Mouse (Mus musculus) common myeloid progenitor, adult 5-6 weeks (primary cell): ENCODE results near the gene Disp1. TPM values are rescaled to one million over a fixed set of nuclear protein-coding genes. Genes with fewer than 3 reads are reported as not detected.

Experiments
- ATAC-seq: replicated peaks from 2 replicates; pipeline ENCODE4 v1.8.0; 2016; ENCODE audit warnings: low read depth, mild to moderate bottlenecking, moderate TSS enrichment, inconsistent platforms; ENCODE audit not compliant: poor library complexity, severe bottlenecking
- total RNA-seq: library from RNA; stranded (forward); fragments of 200-1000, 187-1606 nt; gene quantifications from 2 replicates; pipeline ENCODE4 v1.2.3, GENCODE M21; 2017

The Disp1 gene
- total RNA-seq, 1 experiment from 2014 or later = 6.3 TPM

DNA sequence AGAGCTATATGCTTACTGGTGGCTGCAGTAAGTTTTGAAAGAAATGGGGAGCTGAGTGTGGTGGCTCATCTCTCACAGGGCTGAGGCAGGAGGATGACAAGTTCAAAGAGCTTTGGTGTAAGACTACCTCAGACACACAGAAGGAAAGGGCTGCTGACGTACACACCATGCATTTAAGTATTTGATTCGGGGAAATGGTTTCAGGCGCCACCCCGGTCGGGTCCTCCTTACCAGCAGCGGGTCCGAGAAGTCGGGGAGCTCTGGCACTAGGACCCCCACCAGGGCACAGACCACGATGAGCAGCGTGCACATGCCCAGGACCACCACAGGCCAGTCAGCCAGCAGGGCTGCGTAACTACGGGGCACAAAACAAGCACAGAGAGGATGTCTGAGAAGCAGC lies 121.6 kb downstream of the Disp1 start:
- ATAC-seq = no peak

DNA sequence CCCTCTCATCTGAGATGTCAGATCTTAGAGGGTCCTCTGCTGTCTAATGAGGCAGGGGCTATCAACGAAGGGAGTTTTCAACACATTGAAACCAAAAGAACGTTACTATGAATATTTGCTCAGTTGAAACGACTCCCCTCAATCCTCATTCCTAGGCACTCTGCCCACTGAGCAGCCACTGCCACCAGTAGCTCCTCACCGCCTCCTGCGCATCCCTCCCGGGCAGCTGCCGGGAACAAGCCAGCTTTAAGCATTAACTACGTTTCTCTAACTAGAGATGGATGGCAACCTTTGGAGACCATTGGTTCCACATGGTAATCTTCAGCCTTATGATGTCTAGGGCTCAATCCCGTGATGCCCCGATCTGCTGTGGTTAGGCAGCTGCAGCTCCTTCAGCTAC lies 123.7 kb downstream of the Disp1 start:
- ATAC-seq = no peak

DNA sequence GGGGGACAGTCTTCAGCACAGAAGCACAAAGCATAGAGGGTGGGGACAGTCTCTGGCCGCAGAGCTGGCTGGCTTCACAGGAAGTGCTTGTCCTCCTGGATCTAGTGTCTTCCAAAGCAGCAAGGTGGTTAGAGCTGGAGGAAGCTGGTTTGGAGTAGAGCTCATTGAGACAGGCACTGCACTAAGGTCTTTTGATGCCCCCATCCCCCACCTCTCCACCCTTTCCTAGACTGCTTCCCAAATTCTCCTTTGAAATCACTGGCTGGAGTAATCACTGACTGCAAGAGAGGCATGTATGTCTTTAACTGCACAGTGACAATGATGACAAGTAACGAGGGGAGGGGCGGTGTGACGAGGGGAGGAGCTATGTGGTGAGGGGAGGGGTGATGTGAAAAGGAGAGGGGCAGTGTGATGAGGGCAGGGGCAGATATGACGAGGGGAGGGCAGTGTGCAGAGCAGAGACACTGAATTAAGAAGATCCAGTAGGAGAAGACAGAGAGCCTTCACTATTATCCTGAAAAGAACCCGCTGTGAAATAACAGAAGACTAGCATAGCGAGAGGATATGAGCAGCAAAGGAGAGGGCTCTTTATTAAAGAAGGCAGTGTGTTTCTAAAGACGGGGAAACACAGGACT lies 125.8 kb downstream of the Disp1 start:
- no peak for ATAC-seq

DNA sequence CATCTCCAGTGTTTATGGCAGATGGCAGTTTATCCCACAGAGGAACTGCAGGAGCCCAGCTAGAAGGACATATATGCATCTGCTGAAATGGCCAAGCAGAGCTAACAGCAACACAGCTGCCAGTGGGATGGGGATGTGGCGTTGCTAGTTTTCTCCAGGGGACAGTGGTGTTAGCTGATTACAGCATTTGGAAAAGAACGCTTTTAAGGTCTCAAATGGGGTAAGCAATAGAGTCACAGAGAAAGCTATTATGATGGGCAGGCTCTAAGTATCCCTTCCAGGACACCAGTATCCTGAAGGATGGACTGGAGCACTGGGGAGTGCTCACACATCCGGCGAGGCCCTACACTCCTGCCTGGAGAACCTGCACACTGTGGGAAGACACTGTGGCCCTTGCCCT lies 129.0 kb downstream of the Disp1 start:
- ATAC-seq = no peak

DNA sequence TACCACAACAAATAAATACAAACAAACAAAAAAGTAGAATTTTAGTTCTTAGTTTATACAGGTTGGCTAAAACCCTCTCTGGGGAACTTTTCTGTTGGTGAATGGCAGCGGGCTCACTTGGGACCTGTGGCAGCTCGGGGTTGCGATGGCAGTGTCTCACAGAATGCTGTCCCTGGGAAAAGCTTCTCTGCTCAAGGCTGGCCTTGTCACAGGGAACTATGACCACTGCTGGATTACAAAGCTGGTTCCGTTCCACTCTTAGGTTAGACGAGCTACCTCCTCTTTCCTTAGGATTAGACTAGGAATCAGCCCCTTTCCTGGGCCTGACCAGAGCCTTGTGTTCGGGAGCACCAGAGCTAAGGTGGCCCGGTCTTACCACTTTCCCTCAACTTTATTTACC lies 130.1 kb downstream of the Disp1 start:
- ATAC-seq = no peak

DNA sequence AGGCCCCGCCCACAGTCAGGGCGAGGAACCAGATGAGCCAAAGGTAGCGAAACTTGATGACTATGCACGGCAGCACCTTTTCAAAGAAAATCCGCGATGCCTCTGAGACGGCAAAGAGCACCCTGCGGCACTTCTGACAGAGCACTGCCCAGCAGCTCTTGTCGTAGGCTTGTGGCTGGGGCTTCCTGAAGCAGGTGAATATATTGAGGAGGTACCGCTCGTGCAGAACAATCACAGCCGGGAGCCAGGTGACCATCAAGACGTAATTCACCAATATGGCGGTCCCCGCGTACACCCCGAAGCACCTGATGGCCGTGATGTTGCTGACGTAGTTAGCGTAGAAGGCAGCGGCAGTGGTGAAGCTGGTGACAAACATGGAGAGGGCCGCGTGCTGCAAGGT lies 132.7 kb downstream of the Disp1 start:
- no peak for ATAC-seq

DNA sequence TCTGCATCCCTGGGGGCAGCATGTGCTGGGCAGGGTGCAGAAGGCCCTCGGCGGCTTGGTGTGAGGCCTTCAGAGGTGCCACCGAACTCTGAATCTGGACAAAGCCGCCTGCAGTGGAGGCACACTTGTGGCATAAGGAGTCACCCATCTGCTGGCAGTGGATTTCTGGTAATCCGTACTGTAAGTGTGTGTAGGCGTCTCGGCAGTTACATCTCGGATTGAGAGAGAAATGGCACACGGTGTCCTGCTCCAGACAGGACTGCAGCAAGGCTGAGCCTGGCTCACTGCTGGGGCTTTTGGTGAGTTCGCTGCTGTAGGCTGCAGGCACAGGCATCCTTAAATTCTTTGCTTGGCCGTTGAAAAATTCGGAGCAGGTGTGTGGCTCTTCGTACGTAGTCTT lies 134.5 kb downstream of the Disp1 start:
- ATAC-seq = no peak

DNA sequence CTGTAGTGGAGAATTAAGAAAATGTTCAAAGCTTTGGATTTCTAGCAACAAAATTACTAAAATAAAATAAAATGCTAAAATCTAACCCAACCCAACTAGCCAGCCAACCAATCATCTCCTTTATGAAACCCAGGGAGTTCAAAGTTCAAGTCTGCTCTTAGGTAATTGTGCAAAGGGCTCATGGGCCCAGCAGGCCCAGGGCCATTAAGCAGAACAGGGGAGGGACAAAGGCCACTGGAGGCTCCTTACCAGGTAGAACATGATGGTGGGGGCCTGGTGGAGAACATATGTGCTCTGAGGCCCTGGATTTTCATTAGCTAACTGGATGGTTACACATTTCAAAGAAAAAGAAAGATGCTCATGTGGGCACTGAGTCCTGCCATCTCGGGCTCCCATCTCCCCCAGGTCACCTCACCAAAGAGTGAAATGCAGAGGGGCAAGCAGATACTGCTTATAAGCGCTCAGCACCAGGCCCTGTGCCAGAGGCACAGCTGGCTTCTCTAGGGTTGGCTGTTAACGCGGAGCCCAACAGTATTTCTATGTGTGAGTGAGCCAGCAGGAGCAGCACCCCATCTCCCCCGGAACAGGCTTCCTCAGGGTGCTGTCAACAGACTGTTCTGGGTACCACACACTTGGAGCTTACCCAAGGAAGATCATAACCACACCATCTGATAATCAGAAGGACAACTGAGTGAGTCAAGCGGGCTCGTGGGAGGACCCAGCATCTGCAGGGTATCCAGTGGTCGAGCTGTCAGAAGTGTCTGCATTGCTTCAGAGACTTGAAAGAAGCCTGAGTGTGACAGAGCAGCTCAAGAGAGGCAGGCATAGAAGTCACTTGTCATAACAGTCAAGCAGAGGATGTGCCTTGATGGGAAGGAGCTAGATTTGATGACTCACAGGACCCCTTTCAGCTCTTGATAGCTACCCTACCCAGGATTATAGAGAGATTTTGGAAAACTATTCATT lies 137.0 kb downstream of the Disp1 start:
- ATAC-seq = no peak

DNA sequence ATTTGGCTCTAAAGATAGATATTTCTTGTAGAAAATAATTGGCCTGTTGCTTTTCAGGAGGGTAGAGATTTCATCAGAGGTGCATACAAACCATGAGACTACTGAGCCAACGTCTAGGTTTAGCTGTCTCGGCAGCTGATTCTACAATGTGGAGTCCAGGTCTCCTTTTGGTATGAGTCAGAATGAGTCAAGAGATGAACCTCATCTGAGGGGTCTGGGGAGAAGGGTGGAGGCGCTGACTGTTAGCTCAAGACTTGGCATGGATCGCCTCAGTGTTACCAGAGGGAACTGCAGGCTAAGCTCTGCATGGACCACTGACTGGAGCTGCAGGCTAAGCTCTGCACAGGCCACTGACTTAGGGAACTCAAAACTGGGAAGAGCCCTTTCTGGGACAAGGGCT lies 138.9 kb downstream of the Disp1 start:
- ATAC-seq = no peak

DNA sequence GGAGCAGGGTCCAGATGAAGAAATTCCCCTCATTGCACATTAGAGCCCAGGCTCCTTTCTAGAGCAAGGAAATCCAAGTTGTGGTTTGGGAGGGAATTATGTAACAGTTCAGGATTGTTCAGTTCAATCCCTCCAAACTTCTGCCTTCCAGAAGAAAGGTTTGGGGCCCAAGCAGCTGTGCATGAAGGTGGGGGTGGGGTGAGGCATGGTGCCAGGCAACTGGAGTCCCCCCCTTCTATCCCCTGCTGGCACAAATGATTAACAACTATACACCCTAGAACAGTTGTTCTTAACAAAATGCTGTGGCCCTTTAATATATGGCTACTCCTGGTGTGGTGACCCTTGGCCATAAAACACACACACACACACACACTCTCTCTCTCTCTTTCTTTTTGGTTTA lies 140.2 kb downstream of the Disp1 start:
- ATAC-seq = no peak

DNA sequence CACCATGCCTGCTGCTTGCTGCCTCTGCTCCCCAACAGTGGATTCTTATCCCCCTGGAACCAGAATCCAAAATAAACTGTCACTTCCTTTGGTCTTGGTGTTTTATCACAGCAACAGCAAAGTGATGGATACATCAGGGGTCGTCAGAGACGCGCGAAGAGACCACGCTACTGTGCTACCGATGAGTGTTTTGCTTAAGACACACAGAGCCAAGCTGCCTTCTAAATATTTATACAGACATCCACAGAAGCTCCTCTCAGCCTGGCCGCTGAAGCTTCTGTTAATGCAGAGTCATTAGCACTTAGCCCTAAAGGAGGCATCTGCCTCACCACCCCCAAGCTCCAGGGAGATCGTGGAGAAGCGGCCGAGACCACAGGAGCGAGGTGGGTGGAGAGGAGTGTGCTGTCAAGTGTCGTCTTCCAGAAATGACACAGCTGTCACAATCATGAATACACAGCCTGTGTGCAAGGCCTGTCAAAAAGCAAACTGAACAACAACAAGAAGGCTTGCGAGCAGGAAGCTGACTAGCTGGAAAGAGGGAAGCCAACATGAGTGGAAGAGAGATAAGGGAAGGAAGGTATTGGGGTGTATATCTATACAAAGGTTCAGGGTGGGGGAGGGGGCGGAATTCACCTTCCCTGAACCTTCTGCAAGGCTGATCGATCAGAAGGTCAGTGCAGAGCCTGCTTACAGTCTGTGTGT lies 146.1 kb downstream of the Disp1 start:
- peak; percentile 51 for ATAC-seq

DNA sequence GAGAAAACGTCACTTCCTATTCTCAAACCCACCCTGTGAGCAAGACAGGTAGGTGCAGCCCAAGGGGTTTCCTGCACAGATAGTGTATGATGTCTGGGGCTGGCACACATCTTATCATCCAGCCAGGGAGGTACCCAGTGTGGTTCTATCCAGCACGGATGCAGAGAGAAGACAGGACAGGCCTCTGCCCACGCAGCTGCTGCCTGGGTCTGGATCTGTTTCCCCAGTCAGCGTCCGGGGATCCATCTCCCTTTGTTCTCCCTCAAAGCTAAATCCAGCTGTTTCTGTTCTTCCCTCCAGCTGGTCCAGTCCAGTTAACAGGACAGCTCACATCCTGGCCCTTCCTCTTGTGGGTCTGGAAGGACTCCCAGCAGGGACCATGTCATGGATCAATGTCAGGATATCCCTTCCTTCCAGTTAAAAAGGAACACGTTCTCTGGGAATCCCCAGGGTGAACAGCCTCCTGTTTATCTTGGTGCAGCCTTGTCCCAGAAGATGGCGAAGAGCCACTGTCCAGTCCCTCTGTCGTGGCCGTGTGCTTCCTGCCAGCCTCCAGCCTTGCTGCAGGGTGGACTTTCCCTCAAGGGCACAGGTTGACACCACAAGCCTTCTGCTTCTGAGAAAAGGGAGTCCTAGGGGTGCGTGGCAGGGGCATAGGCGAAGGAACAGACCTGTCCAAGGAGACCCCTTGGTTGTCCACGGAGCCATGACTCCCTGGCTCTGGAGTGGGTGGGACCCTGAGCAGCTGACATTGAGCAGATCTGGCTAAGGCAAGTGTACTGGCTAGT lies 148.9 kb downstream of the Disp1 start:
- ATAC-seq = no peak

DNA sequence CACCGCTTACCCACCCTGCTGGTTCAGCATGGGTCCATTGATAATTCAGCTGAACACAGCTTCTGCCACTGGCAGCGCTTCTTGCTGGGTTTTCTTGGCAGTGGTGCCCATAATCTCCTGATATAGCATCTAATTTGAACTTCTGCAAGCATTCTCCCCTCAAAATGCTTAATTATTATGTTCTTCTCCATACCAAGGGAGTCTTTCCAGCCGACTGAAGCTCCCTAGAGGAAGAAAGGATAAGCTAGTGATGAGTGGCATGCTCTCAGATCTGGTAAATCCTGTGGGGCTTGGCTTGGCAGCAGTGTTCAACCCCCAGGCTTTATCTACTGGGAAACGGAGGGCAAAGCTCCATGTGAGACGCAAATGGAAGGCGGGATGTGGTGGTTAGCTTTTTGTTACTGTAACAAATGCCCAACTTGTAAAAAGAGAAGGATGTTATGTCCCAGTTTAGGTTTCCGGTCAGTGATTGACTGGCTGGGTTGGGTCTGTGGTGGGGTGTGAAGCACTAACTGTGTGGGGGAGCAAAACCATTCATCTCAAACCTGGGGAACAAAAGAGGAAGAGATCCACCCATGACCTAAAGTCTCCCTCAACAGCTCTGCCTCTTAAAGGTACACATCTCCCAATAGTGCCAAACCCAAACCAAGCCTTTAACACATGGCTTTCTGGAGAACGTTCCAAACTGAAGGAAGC lies 151.2 kb downstream of the Disp1 start:
- peak; percentile 92 for ATAC-seq

DNA sequence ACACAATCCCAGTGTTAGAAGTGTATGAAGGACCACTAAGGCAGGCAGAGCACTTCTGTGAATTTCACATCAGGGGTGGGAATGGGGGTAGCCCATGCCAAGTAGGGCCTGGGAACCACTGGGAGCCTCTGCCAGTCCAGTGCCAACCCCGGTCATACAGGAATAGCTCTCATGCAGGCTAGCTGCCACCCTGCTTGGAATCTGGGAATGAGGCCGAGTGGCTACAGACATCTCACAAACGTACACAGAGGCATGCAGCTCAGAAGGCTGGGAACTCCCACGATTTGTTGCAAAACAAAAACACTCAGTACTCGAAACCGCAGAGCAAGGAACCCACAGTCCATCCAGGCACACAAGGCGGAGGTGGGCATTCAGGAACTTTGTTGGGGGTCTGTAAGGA lies 153.5 kb downstream of the Disp1 start:
- ATAC-seq = no peak

DNA sequence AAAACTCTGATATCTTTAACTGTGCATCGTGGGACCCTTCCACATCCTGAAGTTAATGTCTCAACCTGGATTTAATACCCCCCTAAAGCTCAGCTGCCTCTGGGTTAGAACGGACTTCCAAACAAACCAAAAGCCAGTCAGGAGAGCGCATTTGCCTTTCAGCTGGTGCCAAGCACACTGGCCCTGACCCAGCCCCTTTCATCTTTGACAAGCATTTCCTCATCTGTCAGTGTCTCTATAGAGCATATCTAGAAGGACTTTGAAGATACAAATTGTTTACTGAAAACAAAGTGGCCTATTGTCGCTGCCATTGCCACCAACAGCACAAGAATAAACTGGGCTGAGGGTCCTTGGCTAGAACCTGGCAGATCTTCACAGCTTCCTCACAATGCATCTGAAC lies 154.3 kb downstream of the Disp1 start:
- no peak for ATAC-seq

DNA sequence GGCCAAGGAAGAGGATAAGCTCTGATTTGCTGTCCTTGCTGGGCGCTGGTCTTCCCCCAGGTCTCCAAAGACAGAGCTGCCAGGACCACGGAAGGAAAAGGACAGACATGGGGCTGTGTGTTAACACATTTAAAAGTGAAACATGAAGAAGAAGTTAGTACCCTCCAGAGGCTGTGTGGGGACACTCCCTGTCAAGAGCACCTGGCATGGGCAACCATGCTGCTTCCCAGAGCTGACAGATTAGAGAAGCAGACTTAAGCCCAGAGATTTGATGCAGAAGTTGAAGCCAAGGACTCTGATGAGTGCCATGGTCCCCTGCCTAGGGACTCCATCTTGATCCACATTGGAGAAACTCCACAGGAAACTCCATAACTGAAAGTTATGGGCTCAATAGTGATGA lies 160.7 kb downstream of the Disp1 start:
- ATAC-seq = no peak

DNA sequence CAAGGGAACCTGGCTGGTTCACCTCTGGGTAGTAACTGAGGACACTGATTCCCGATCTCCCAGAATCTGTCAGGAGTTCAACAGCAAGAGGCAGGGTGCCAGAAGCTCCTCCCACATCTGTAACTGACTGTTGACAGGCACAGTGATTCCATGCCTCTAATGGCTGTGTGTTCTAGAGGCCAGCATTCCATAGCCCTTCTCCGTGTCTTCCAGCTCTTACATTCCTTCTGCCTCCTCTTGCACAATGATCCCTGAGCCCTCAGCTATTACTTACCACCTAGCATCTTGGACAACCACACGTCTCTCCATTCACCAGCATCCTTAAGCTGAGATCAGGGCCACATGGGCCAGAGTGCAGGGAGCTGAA lies 165.1 kb downstream of the Disp1 start:
- no peak for ATAC-seq

DNA sequence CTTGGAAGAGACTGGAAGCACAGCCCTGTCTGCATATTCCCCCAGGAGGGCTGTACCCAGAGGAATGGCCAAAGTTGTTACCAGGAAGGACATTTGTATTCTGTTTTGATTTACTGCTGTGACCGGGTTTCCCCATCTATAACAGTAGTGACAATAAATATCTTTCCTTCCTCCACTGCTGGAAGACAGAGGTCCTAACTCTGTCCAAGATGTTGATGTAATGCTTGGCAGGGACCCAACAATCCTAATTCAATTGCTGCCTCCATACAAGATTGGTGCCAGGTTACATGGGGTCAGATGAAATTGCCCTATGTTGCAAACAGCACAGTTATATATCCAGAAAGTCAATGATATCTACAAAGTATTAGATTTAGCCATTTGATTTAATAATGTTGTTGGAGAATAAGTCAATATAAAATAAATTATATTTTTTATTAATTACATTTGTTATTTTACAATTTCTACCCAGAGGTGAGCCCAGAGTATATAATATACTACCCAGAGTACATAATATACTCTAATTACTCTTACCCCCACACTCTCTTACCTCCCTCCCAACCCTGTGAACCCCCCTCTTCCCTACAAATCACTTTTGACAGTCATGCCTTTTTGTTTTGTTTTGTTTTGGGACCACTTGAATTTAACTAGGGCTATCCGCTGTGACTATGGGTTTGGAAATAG lies 165.6 kb downstream of the Disp1 start:
- no peak for ATAC-seq

DNA sequence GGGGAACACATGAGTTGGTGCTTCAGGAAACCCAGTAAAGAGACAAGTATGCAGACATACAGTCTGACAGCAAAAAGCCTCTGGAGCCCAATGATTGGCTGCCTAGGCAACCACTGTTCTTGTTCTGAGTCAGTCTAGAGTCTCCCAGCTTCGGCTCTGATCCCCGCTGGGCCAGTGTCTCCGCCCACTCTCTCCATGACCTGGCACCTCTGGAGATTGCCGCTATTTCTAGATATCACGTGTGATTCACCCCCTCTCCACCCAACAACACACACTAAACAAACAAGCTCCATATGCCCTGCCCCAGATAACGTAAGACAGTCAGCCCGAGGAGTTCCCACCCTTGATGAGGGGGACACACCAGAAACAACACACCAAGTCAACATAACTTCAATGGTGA lies 168.7 kb downstream of the Disp1 start:
- no peak for ATAC-seq
